Mouse (Mus musculus): Measurements from ENCODE around the gene Tenm2.

Tenm2 gene

GRCm38 (mm10) chr11:36891106-36891505 is 344.7 kb downstream of the Tenm2 start:
- DNase-seq: peak; percentile 18 to 39

GRCm38 (mm10) chr11:36887490-36887889 is 348.3 kb downstream of the Tenm2 start:
- no peak for DNase-seq

GRCm38 (mm10) chr11:36886147-36886546 is 349.6 kb downstream of the Tenm2 start:
- DNase-seq: no peak

GRCm38 (mm10) chr11:36872961-36873360 is 362.8 kb downstream of the Tenm2 start:
- DNase-seq: no peak

GRCm38 (mm10) chr11:36870548-36870947 is 365.2 kb downstream of the Tenm2 start:
- no peak for DNase-seq

- no peak for DNase-seq
These were observed 384.1 kb downstream of the Tenm2 start for GRCm38 (mm10) chr11:36851690-36852089.

- DNase-seq: no peak
These were observed 388.3 kb downstream of the Tenm2 start for GRCm38 (mm10) chr11:36847451-36847850.

DNA sequence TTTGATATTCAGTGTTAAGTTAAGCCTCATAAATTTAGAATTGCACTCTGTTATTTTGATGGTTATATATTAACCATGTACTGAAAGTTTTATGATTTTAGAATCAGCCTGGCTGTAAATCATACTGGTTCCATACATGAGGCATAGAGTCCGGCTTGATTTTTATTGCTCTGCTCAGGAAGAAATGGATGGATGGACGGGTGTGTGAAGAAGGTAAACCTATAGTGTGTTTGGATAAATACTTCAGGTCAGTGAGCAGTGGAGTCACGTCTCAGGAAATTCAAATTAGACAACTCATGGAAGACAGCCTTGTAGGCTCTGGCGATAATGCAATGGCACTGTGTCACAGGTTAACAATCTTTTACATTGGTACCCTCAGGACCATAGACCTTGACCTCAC is 402.9 kb downstream of the Tenm2 start:
- no peak for DNase-seq

GRCm38 (mm10) chr11:36831511-36831910 is 404.3 kb downstream of the Tenm2 start:
- no peak for DNase-seq

GRCm38 (mm10) chr11:36824666-36825065 is 411.1 kb downstream of the Tenm2 start:
- no peak for DNase-seq

DNA sequence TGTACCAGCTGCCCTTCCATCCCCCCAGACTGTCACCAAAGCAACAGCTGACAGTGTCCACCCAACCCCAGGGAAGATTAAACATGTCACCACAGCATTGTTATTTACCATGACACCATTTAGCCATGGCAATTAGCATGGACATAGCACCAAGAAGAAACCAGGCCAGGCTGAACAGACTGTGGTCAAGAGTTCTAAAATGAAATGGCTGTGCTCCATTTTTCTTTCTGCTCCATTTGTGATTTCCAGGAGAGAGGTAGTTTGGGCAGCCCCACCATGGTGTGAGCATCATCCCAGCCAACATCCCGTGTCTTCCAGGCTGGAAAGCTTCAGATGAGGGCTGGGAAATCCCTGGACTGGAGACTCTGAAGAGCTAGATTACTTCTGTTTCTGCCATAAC is 431.1 kb downstream of the Tenm2 start:
- DNase-seq: no peak

DNA sequence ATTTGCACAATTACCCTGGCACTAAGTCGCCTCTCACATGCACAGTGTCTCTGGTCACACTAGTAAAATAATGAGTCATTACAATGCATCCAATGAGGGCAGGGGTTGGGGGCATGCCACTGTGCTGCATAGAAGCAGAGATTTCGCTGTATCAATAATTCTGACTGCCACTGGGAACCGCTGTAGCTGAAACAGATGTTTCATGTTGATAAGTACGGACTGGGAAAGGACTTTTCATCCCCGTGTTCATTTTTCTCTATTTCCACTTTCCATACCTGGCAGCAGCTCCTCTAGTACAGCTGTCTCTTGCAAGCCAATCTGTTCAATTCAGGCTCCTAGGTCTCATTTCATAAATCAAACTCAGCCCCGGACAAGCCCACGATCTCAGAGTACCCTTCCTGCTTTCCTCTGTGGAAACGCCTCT is 433.5 kb downstream of the Tenm2 start:
- no peak for DNase-seq

- DNase-seq: no peak
These were observed 434.1 kb downstream of the Tenm2 start for GRCm38 (mm10) chr11:36801683-36802082.

DNA sequence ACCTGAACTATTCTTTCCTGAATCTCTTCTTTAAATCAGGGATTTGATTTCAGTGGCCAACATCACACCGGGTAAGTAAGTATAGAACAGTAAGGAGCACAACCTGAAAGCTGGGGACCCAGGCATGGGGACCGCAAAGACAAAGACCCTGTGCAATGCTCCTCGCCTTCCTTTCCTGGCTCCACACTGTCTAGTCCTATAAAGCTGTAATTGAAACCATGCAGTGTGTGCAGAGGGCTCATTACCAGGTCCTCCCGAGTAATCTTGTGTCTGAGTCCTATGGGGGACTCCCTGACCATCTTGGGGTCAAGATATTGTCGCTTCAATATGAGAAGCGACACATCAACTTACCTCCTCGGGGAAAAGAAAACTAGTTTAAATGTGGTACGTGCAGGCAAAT is 436.4 kb downstream of the Tenm2 start:
- no peak for DNase-seq

DNA sequence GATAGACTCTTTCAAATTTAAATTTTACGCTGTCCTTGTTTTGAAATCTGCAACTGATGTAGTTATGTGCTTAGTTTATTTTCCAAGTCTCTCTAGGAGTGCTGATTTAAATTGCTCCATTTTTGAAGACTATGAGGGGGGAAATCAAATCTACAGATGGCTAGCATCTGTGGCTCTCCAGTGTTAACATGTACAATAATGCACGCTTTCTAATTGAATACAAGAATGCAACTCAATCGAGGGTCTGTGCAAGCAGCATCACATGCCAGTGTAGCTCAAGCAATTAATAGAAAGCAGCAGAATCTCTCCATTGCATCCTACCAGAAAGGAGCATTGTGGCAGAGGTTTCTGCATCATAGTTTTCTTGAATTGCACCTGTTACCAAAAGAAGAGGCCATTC is 477.8 kb downstream of the Tenm2 start:
- DNase-seq: no peak

DNA sequence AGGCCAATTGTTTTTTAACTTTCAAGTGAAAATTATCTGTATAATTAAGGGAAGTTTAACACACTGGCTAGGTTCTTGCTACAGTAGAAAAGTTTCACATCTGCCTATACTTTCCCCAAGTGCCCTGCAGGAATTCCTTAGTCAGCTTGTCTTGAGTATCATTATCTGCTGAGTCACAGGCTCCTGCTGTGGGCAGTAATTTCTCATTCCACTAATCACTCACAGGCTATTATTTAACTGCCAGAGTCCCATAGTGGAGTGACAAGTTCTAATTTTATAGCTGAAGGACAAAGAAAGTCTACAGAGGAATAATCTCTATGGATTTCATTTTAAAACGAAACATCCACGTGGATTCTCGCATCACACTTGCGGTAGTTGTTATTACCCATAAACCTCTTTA is 489.5 kb downstream of the Tenm2 start:
- DNase-seq: no peak

DNA sequence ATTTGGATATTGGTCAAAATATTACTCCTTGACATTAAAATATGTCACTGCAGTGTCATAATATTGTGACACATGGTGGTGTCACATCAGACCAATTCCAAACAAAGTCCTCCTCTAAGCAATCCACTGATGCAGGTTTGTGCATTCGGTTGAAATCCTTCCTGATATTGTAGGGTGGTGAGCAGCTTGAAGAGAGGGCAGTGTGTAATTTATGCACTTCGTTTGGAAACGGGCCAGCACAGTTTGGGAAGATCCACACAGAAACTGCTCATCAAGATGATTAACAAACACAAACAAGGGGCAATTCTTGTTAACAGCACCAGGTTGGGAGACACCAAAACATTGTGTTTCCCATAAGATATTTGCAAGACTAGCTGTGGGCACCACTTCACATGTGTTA is 508.0 kb downstream of the Tenm2 start:
- no peak for DNase-seq

DNA sequence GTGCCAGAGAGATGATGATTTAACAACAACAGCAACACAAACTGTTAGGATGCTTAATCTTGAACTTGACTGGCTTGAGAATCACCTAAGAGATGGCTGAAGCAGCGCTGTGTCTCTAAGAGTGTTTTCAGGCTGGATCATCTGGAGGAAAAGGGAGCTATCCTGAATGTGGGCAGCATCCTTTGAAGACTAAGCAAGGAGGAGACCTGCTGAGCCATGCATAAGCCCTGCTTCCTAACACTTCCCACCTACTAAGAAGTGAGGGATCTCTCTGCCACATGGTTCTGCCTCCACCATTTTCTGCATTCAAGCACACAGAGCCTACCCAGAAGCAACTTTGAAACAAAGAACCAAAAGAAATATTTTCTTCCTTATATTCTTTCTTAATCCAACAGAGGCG is 532.9 kb downstream of the Tenm2 start:
- DNase-seq: no peak

DNA sequence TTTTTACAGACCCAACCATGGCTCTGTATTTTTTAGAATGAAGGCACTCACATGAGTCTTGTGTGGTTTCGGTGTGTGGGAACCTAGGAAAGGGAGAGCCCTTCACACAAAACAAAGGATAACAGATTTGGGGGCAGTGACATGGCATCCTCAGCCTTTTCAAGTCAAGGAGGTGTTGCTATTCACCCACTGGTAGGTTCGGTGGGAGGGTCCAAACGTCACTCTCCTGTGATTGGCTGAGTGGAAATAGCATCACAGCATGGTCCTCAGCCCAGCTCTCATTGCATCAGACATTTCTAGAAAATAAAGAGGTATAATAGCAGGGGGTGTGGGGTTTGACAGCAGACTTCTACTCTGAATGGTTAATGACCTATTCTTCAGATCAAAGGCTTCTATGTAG is 534.8 kb downstream of the Tenm2 start:
- no peak for DNase-seq

- DNase-seq: no peak
These were observed 535.6 kb downstream of the Tenm2 start for GRCm38 (mm10) chr11:36700131-36700530.

DNA sequence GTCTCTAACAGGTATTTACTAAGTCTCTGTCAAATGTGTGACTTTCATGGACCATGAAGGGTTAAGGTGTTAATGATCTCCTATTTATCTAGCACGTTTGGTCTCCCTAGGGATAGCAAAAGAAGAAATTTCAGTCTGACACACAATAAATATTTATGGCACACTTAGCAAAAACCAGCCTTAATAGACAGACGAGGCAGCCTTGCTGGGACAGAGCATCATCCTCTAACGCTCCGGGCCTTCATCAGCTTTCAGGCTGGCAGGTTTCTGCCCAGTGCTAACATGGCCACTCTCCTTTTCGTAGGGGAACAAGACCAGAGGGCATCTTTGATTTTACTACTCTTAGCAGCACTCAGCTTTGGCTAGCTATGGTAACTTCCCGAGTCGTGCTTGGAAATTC is 537.5 kb downstream of the Tenm2 start:
- DNase-seq: no peak

DNA sequence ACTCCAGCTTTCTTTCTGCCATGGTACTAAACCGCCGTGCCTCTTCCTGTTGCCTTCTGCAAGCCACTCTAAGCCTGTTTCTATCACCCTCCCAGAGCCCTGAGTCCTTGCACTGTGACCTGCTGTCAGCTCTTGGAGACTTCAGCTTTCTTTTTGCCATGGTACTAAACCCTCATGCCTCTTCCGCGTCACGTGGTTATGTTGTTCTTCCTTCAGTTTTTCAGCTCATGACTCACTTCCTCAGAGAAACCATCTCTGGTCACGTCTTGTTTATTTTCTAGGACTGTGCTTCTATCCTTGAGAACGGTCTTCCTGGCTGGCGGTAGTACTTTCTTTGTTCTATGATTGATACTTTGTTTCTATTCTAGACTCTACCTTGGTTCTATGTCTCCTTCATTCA is 537.9 kb downstream of the Tenm2 start:
- DNase-seq: no peak

GRCm38 (mm10) chr11:36697021-36697639 is 538.6 kb downstream of the Tenm2 start:
- no peak for DNase-seq

DNA sequence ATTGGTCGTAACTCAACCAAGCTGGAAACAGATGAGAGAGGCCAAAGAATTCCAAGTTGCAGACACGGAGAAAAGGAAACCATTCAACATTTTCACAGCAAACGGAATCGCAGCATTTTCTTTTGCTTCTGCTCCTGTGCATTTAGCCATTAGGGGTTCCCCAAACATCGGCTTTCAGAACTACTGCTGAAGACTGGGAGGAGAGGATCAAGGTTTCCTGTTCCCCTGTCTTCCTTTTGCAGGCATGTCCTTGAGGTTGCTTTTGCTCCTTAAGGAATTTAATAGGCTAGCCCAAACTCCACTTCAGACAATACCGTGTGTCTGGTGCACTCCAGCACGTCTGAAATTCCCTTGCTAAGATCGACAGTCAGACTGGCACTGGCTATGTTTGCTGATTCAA is 541.0 kb downstream of the Tenm2 start:
- DNase-seq: no peak

DNA sequence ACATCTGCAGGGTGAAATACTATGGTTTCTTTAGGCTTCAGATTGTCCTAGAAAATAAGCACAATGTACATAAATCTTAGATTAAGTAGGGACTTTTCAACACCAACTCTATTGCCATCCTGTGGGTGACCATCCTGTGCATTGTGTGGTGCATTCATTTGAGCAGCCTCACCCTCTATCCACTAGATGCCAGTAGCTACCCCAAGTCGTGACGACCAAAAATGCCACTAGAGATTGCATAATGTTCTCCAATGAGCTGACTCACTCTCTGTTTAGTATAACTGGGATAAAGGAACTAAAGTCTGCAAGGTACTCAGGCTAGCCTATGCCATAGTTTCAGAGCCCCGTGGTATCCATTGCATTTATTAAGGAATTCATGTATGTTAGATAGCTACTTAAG is 543.1 kb downstream of the Tenm2 start:
- no peak for DNase-seq

- no peak for DNase-seq
These were observed 544.9 kb downstream of the Tenm2 start for GRCm38 (mm10) chr11:36690826-36691225.
